Mouse (Mus musculus) myocyte (in vitro differentiated cells): Measurements from ENCODE around the gene Als2. TPM values are rescaled to one million over a fixed set of nuclear protein-coding genes. Genes with fewer than 3 reads are reported as not detected.

Source experiments
- H3K27me3 ChIP-seq: one replicate; pipeline ENCODE4 v1.6.1; 2011; ENCODE audit not compliant: control insufficient read depth, insufficient read depth, insufficient read length
- H3K36me3 ChIP-seq: one replicate; pipeline ENCODE4 v1.6.1; 2011; ENCODE audit not compliant: control insufficient read depth, insufficient read depth
- H3K4me2 ChIP-seq: one replicate; pipeline ENCODE4 v1.6.1; 2011; ENCODE audit warnings: low read depth, control low read depth
- H3K4me3 ChIP-seq: one replicate; pipeline ENCODE4 v1.5.1; 2011; ENCODE audit warnings: mild to moderate bottlenecking, control low read depth, moderate library complexity
- H3K79me2 ChIP-seq: one replicate; pipeline ENCODE4 v1.6.1; 2011; ENCODE audit not compliant: control insufficient read depth, insufficient read depth
- H3ac ChIP-seq: one replicate; pipeline ENCODE4 v1.6.1; 2011; ENCODE audit not compliant: control insufficient read depth, insufficient read length
- CEBPB ChIP-seq: IDR thresholded peaks from 2 replicates; pipeline ENCODE4 v1.6.1; 2011; ENCODE audit warnings: mild to moderate bottlenecking, moderate library complexity; ENCODE audit not compliant: poor library complexity, insufficient read depth, severe bottlenecking
- E2F4 ChIP-seq: IDR thresholded peaks from one replicate; pipeline ENCODE4 v1.6.1; 2011; ENCODE audit warnings: mild to moderate bottlenecking, control low read depth, moderate library complexity; ENCODE audit not compliant: insufficient read depth
- MAX ChIP-seq: IDR thresholded peaks from one replicate; pipeline ENCODE4 v1.6.1; 2011; ENCODE audit warnings: low read depth, mild to moderate bottlenecking, control low read depth
- MYOD1 ChIP-seq, 3 experiments: IDR thresholded peaks; one replicate each; pipeline ENCODE4 v1.6.1; 2011; ENCODE audit warnings: control low read depth in 2 of 3, low read depth in 2 of 3, mild to moderate bottlenecking in 2 of 3, moderate library complexity in 1 of 3; ENCODE audit not compliant: insufficient read length in 2 of 3, control insufficient read depth in 1 of 3
- MYOG ChIP-seq, 3 experiments: IDR thresholded peaks; one replicate each; pipeline ENCODE4 v1.6.1; 2011; ENCODE audit warnings: control low read depth in 2 of 3, low read depth in 2 of 3, mild to moderate bottlenecking in 2 of 3; ENCODE audit not compliant: insufficient read length in 2 of 3, control insufficient read depth in 1 of 3, insufficient read depth in 1 of 3
- POLR2A ChIP-seq: IDR thresholded peaks from one replicate; pipeline ENCODE4 v1.6.1; 2011; ENCODE audit warnings: low read depth, mild to moderate bottlenecking, control low read depth, moderate library complexity; ENCODE audit not compliant: insufficient read length
- POLR2AphosphoS2 ChIP-seq: IDR thresholded peaks from one replicate; pipeline ENCODE4 v1.6.1; 2011; ENCODE audit warnings: low read depth, control low read depth; ENCODE audit not compliant: insufficient read length
- REST ChIP-seq: IDR thresholded peaks from one replicate; pipeline ENCODE4 v1.6.1; 2011; ENCODE audit warnings: mild to moderate bottlenecking, control low read depth, moderate library complexity; ENCODE audit not compliant: insufficient read depth, insufficient read length
- SRF ChIP-seq: IDR thresholded peaks from one replicate; pipeline ENCODE4 v1.6.1; 2011; ENCODE audit warnings: low read depth; ENCODE audit not compliant: control insufficient read depth, insufficient read length
- TCF12 ChIP-seq: IDR thresholded peaks from one replicate; pipeline ENCODE4 v1.6.1; 2011; ENCODE audit warnings: mild to moderate bottlenecking, control low read depth; ENCODE audit not compliant: poor library complexity, insufficient read depth, severe bottlenecking
- TCF3 ChIP-seq: IDR thresholded peaks from one replicate; pipeline ENCODE4 v1.6.1; 2011; ENCODE audit warnings: low read depth, control low read depth; ENCODE audit not compliant: insufficient read length
- USF1 ChIP-seq: IDR thresholded peaks from one replicate; pipeline ENCODE4 v1.6.1; 2011; ENCODE audit warnings: low read depth, mild to moderate bottlenecking, control low read depth, moderate library complexity
- polyA plus RNA-seq: library from polyadenylated mRNA; unstranded; fragments of >200 nt; fragmentation: generic; extraction: Trizol; gene quantifications from one replicate; pipeline ENCODE4 v1.2.1, GENCODE M21; 2012; ENCODE audit warnings: missing spikeins

Gene Als2
- polyA plus RNA-seq, 1 experiment = 7.8 TPM

DNA sequence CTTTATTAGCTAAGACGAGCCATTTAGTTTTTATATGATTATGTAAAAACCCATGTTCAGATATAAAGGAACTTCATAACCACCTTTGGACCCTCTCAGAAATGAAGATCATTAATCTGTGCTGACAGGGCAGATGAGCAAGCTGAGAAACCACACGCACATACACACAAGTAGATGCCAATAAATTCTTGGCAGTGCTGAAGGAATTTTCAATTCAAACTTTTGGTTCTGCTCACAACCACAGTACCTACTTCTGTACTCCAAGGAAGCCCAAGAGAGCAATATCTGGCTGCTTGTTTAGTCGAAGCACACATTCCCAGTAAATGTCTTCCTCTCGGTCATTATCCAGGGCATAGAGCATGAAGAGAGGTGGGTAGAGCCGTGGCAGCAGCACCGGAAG lies 67.4 kb downstream of the Als2 start:
- no peaks in the 10 kb centered on the region for H3K79me2 ChIP-seq
- TF ChIP-seq MYOG (IDR thresholded peaks at IDR 0.05; ENCODE audit: control insufficient read depth in 1 of 3, insufficient read depth in 1 of 3, insufficient read length in 2 of 3, low read depth in 2 of 3) = no peak
- no peak for TF ChIP-seq MYOD1 (IDR thresholded peaks at IDR 0.05; ENCODE audit: control insufficient read depth in 1 of 3, insufficient read length in 2 of 3, low read depth in 2 of 3)
- TF ChIP-seq CEBPB = no peak
- TF ChIP-seq TCF3 = no peak
- no peak for TF ChIP-seq POLR2A
- TF ChIP-seq SRF = no peak
- TF ChIP-seq POLR2AphosphoS2 = no peak
- H3ac ChIP-seq = no peak overlapping the region
- no peak overlapping the region for H3K4me3 ChIP-seq
- peaks cover 32% of the 10 kb centered on the region for H3K36me3 ChIP-seq
- no peaks in the 10 kb centered on the region for H3K27me3 ChIP-seq
- H3K4me2 ChIP-seq = no peak overlapping the region

GRCm38 (mm10) chr1:59168556-59168955 lies 68.5 kb downstream of the Als2 start:
- Histone ChIP-seq H3K4me3 (no peak overlapping the region), H3K36me3 (peaks cover 32% of the 10 kb centered on the region), H3ac (no peak overlapping the region), H3K4me2 (no peak overlapping the region), H3K27me3 (no peaks in the 10 kb centered on the region), H3K79me2 (no peaks in the 10 kb centered on the region)
- no peak for TF ChIP-seq TCF12
- TF ChIP-seq CEBPB = no peak
- no peak for TF ChIP-seq USF1
- no peak for TF ChIP-seq SRF
- TF ChIP-seq POLR2AphosphoS2 = no peak
- no peak for TF ChIP-seq E2F4
- TF ChIP-seq MYOG (IDR thresholded peaks at IDR 0.05; ENCODE audit: control insufficient read depth in 1 of 3, insufficient read depth in 1 of 3, insufficient read length in 2 of 3, low read depth in 2 of 3) = no peak
- no peak for TF ChIP-seq TCF3
- TF ChIP-seq REST = no peak
- TF ChIP-seq MAX = no peak

DNA sequence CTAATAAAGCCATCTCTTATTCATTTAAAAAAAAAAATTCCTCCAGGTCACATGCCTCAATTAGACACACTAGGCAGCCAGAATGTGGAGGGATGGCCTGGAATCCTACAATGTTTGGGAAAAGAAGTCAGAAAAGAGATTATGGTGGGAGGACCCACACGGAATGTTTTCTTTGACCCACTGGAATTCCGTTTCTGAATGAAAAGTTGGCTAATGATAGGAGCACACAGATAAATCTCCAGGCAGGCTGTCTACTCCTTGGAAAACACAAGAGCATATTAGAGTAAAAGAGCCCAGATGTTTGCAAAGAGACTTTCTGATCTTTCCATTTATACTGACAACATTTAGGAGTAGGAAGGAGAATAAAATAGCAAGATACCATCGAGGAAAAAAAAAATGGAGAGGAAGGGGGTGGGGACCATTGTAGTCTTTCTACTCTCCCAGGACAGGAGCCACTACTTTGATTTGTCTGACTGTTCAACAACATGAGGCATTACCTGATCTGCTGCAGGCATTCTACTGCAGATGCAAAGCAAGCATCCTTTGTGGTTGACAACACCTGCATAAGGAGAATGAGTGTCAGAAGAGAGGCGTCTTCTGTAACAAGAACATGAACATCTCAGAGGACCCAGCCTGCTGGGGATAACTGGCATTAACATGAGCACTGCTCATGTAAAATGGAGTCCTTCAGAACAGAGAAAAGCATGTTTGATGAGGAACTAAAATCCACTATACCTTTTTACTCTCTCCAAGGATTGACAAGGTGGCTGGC lies 69.2 kb downstream of the Als2 start:
- Histone ChIP-seq H3K79me2 (no peaks in the 10 kb centered on the region), H3K4me2 (no peak overlapping the region), H3K27me3 (no peaks in the 10 kb centered on the region), H3K36me3 (peaks cover 32% of the 10 kb centered on the region), H3K4me3 (no peak overlapping the region), H3ac (no peak overlapping the region)
- TF ChIP-seq E2F4 = no peak
- TF ChIP-seq MAX = no peak
- TF ChIP-seq POLR2A = no peak
- no peak for TF ChIP-seq SRF
- TF ChIP-seq CEBPB = no peak
- TF ChIP-seq REST = no peak
- TF ChIP-seq MYOD1 (IDR thresholded peaks at IDR 0.05; ENCODE audit: control insufficient read depth in 1 of 3, insufficient read length in 2 of 3, low read depth in 2 of 3) = no peak

DNA sequence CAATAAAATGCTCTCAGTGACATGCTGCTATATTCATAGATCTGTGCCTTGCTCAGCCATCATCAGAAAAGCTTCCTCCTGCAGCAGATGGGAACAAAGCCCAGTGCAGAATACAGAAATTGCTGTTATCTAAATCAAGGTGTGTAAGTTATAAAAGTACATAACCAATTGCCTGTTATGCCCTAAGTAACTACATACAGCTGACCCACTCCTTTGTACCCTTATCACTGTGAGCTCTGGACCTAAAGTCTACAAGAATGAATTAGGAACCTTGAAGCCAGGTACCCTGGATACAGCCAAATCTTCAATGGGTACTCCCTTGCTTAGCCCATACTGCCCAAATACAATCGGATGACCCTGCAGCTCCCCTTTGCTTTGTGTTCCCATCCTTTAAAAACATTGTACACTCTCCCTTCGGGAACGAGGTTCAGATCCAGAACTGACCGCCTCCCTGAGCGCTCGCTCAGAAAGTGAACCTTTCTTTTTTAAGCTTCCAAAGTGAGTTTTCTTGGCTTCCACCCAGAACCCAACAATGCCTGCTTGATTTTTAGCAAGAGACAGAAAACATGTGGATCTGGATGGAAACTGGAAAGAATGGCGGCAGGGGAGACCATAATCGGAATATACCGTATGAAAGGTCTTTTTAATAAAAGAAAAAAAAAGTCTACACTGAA lies 70.7 kb downstream of the Als2 start:
- Histone ChIP-seq H3K4me2 (no peak overlapping the region), H3K4me3 (no peak overlapping the region), H3K36me3 (peaks cover 32% of the 10 kb centered on the region), H3K79me2 (no peaks in the 10 kb centered on the region), H3K27me3 (no peaks in the 10 kb centered on the region), H3ac (no peak overlapping the region)
- TF ChIP-seq REST (no peak), TCF12 (no peak), MAX (no peak), MYOG (IDR thresholded peaks at IDR 0.05; ENCODE audit: control insufficient read depth in 1 of 3, insufficient read depth in 1 of 3, insufficient read length in 2 of 3, low read depth in 2 of 3) (no peak), CEBPB (no peak), POLR2AphosphoS2 (no peak), SRF (no peak)

GRCm38 (mm10) chr1:59163918-59164317 lies 73.1 kb downstream of the Als2 start:
- Histone ChIP-seq H3K79me2 (no peaks in the 10 kb centered on the region), H3K27me3 (no peaks in the 10 kb centered on the region), H3ac (no peak overlapping the region), H3K4me3 (no peak overlapping the region), H3K36me3 (peaks cover 27% of the 10 kb centered on the region), H3K4me2 (no peak overlapping the region)
- TF ChIP-seq TCF12 (no peak), SRF (no peak), TCF3 (no peak), MYOG (IDR thresholded peaks at IDR 0.05; ENCODE audit: control insufficient read depth in 1 of 3, insufficient read depth in 1 of 3, insufficient read length in 2 of 3, low read depth in 2 of 3) (no peak), USF1 (no peak), MAX (no peak), E2F4 (no peak), REST (no peak), MYOD1 (IDR thresholded peaks at IDR 0.05; ENCODE audit: control insufficient read depth in 1 of 3, insufficient read length in 2 of 3, low read depth in 2 of 3) (no peak), POLR2A (no peak), POLR2AphosphoS2 (no peak), CEBPB (no peak)
